Mouse (Mus musculus) heart, embryonic 14.5 days (tissue): ENCODE measurements around the gene Capn2. TPM values are rescaled to one million over a fixed set of nuclear protein-coding genes. Genes with fewer than 3 reads are reported as not detected.

Experiments used
- ATAC-seq: fragments of 200-750 bp; cut with Nextera tagmentation; 2 replicates; pipeline ENCODE4 v1.8.0; 2017; ENCODE audit warnings: low read depth, moderate TSS enrichment; ENCODE audit not compliant: insufficient number of reproducible peaks, insufficient read depth, low FRiP score
- H3K27ac ChIP-seq, 2 experiments: fragments of 200-500 bp in 1 of 2; fragments of 300-500 bp in 1 of 2; sonication (generic) in 1 of 2; replicated peaks in 1 of 2; 2 replicates each; pipeline ENCODE4 v1.5.1; 2012 to 2014; ENCODE audit warnings: low read depth in 2 of 2, low read length in 2 of 2, control low read depth in 1 of 2, mild to moderate bottlenecking in 1 of 2, mixed read lengths in 1 of 2; ENCODE audit not compliant: control insufficient read depth in 1 of 2, insufficient read depth in 1 of 2
- H3K27me3 ChIP-seq: fragments of 300-500 bp; sonication (generic); 2 replicates; pipeline ENCODE4 v1.6.1; 2014; ENCODE audit warnings: mild to moderate bottlenecking, low read length, control low read depth; ENCODE audit not compliant: control insufficient read depth, insufficient read depth
- H3K36me3 ChIP-seq: fragments of 300-500 bp; sonication (generic); 2 replicates; pipeline ENCODE4 v1.6.1; 2014; ENCODE audit warnings: mild to moderate bottlenecking, control low read depth, low read length, mixed read lengths; ENCODE audit not compliant: control insufficient read depth, insufficient read depth
- H3K4me1 ChIP-seq, 2 experiments: fragments of 200-500 bp in 1 of 2; fragments of 300-500 bp in 1 of 2; sonication (generic) in 1 of 2; 2 replicates each; pipeline ENCODE4 v1.6.1; 2012 to 2014; ENCODE audit warnings: low read length in 2 of 2, control low read depth in 1 of 2, mixed read lengths in 1 of 2; ENCODE audit not compliant: control insufficient read depth in 2 of 2, insufficient read depth in 2 of 2
- H3K4me2 ChIP-seq: fragments of 300-500 bp; sonication (generic); 2 replicates; pipeline ENCODE4 v1.6.1; 2014; ENCODE audit warnings: mild to moderate bottlenecking, low read length
- H3K4me3 ChIP-seq, 2 experiments: fragments of 200-500 bp in 1 of 2; fragments of 300-500 bp in 1 of 2; sonication (generic) in 1 of 2; 2 replicates each; pipeline ENCODE4 v1.5.1; 2012 to 2014; ENCODE audit warnings: low read length in 2 of 2, mild to moderate bottlenecking in 2 of 2, control low read depth in 1 of 2, low read depth in 1 of 2, moderate library complexity in 1 of 2; ENCODE audit not compliant: control insufficient read depth in 1 of 2, insufficient read depth in 1 of 2
- H3K9ac ChIP-seq: fragments of 300-500 bp; sonication (generic); 2 replicates; pipeline ENCODE4 v1.6.1; 2014; ENCODE audit warnings: mild to moderate bottlenecking, low read length
- H3K9me3 ChIP-seq: fragments of 300-500 bp; sonication (generic); 2 replicates; pipeline ENCODE4 v1.6.1; 2016; ENCODE audit warnings: low read length, control low read depth; ENCODE audit not compliant: control insufficient read depth
- WGBS: fragments of 180-500 bp; shearing (Covaris S2); extraction: QIAGEN DNeasy Blood & Tissue Kit; methylation state at CpG from one replicate; pipeline ENCODE4 v1.1.7; 2014; 5-methylcytosine and 5-hydroxymethylcytosine counted together
- polyA plus RNA-seq: library from polyadenylated mRNA; unstranded; fragments of >200 nt; fragmentation: Nextera tagmentation; extraction: Ambion mirVana; gene quantifications from 2 replicates; pipeline ENCODE4 v1.2.1, GENCODE M21; 2014

Capn2 gene
- polyA plus RNA-seq, 1 experiment from 2014 or later = 71.2 TPM

GRCm38 (mm10) chr1:182539023-182539940, 21.9 kb upstream of the Capn2 start:
- no peak; the same call in 1 of the 2 replicates for ATAC-seq
- peak overlapping the region in 1 of 2 experiments; percentile 56; a peak in 1 of 4 replicates for H3K27ac ChIP-seq
- WGBS = 15% methylated on average over 9 of the region's 9 CpGs

GRCm38 (mm10) chr1:182535080-182535481, 17.7 kb upstream of the Capn2 start:
- H3K9ac ChIP-seq = no peak overlapping the region
- no peaks in the 10 kb centered on the region for H3K27me3 ChIP-seq
- no peak overlapping the region for H3K4me2 ChIP-seq
- H3K27ac ChIP-seq = no peak overlapping the region
- 77% methylated on average over 3 of the region's 3 CpGs for WGBS
- no peak for ATAC-seq
- H3K4me3 ChIP-seq = no peak overlapping the region
- no peaks in the 10 kb centered on the region for H3K9me3 ChIP-seq
- H3K36me3 ChIP-seq = no peaks in the 10 kb centered on the region
- peaks cover 3 to 4% of the 10 kb centered on the region in 2 experiments; a peak in 1 of 4 replicates for H3K4me1 ChIP-seq

More at GRCm38 (mm10) chr1:182539023-182539940, 21.9 kb upstream of the Capn2 start:
- peak overlapping the region; percentile 28 to 50 for H3K4me3 ChIP-seq
- H3K27me3 ChIP-seq = no peaks in the 10 kb centered on the region
- H3K9ac ChIP-seq = peak overlapping the region; percentile 68
- peak overlapping the region; percentile 60 for H3K4me2 ChIP-seq
- no peaks in the 10 kb centered on the region for H3K9me3 ChIP-seq
- no peaks in the 10 kb centered on the region for H3K36me3 ChIP-seq
- H3K4me1 ChIP-seq = peaks cover 3 to 4% of the 10 kb centered on the region in 2 experiments; a peak in 2 of 4 replicates

- no peak overlapping the region for H3K27ac ChIP-seq
- no peak overlapping the region for H3K9ac ChIP-seq
- H3K27me3 ChIP-seq = no peaks in the 10 kb centered on the region
- no peak overlapping the region for H3K4me2 ChIP-seq
- H3K4me1 ChIP-seq = peaks cover under 1% of the 10 kb centered on the region in 2 experiments; a peak in 2 of 4 replicates
- ATAC-seq = no peak
- 51% methylated on average over 3 of the region's 3 CpGs for WGBS
- no peaks in the 10 kb centered on the region for H3K36me3 ChIP-seq
- no peaks in the 10 kb centered on the region for H3K9me3 ChIP-seq
- no peak overlapping the region for H3K4me3 ChIP-seq
Observed at GRCm38 (mm10) chr1:182533583-182533982, 16.2 kb upstream of the Capn2 start.

- Histone ChIP-seq H3K27ac (peak overlapping the region in 1 of 2 experiments; percentile 35; a peak in 2 of 4 replicates), H3K27me3 (no peaks in the 10 kb centered on the region), H3K4me2 (peak overlapping the region; percentile 34), H3K36me3 (no peaks in the 10 kb centered on the region), H3K4me3 (no peak overlapping the region), H3K4me1 (peaks cover 12 to 13% of the 10 kb centered on the region in 2 experiments), H3K9ac (peak overlapping the region; percentile 21), H3K9me3 (no peaks in the 10 kb centered on the region)
- WGBS = 11% methylated on average over 19 of the region's 19 CpGs
- ATAC-seq = no peak
Observed at GRCm38 (mm10) chr1:182527921-182528858, 10.8 kb upstream of the Capn2 start.

- H3K9me3 ChIP-seq = no peaks in the 10 kb centered on the region
- no peaks in the 10 kb centered on the region for H3K36me3 ChIP-seq
- H3K4me3 ChIP-seq = no peak overlapping the region
- H3K4me2 ChIP-seq = peak overlapping the region; percentile 34
- no peaks in the 10 kb centered on the region for H3K27me3 ChIP-seq
- WGBS = 55% methylated on average over 13 of the region's 13 CpGs
- H3K27ac ChIP-seq = no peak overlapping the region
- ATAC-seq = no peak
- peaks cover 12 to 13% of the 10 kb centered on the region in 2 experiments for H3K4me1 ChIP-seq
- H3K9ac ChIP-seq = peak overlapping the region; percentile 1; the same call in 1 of the 2 replicates
Observed at GRCm38 (mm10) chr1:182527261-182527766, 9.9 kb upstream of the Capn2 start.

- no peak overlapping the region for H3K4me2 ChIP-seq
- H3K4me1 ChIP-seq = peaks cover 21 to 23% of the 10 kb centered on the region in 2 experiments
- H3K9ac ChIP-seq = no peak overlapping the region
- WGBS = 88% methylated on average over 3 of the region's 3 CpGs
- no peak overlapping the region for H3K4me3 ChIP-seq
- H3K27ac ChIP-seq = no peak overlapping the region
- no peaks in the 10 kb centered on the region for H3K9me3 ChIP-seq
- no peak for ATAC-seq
- H3K27me3 ChIP-seq = no peaks in the 10 kb centered on the region
- H3K36me3 ChIP-seq = no peaks in the 10 kb centered on the region
Observed at GRCm38 (mm10) chr1:182525601-182526000, 8.2 kb upstream of the Capn2 start.

GRCm38 (mm10) chr1:182523692-182524091, 6.3 kb upstream of the Capn2 start:
- Histone ChIP-seq H3K36me3 (no peaks in the 10 kb centered on the region), H3K9ac (no peak overlapping the region), H3K4me3 (no peak overlapping the region), H3K27me3 (no peaks in the 10 kb centered on the region), H3K4me2 (no peak overlapping the region), H3K27ac (no peak overlapping the region), H3K9me3 (no peaks in the 10 kb centered on the region), H3K4me1 (peaks cover 37% of the 10 kb centered on the region in 2 experiments)
- ATAC-seq = no peak
- WGBS = 66% methylated on average over 3 of the region's 3 CpGs
